ENCODE assay signal across 7 mouse cellular contexts in the genomic region with DNA sequence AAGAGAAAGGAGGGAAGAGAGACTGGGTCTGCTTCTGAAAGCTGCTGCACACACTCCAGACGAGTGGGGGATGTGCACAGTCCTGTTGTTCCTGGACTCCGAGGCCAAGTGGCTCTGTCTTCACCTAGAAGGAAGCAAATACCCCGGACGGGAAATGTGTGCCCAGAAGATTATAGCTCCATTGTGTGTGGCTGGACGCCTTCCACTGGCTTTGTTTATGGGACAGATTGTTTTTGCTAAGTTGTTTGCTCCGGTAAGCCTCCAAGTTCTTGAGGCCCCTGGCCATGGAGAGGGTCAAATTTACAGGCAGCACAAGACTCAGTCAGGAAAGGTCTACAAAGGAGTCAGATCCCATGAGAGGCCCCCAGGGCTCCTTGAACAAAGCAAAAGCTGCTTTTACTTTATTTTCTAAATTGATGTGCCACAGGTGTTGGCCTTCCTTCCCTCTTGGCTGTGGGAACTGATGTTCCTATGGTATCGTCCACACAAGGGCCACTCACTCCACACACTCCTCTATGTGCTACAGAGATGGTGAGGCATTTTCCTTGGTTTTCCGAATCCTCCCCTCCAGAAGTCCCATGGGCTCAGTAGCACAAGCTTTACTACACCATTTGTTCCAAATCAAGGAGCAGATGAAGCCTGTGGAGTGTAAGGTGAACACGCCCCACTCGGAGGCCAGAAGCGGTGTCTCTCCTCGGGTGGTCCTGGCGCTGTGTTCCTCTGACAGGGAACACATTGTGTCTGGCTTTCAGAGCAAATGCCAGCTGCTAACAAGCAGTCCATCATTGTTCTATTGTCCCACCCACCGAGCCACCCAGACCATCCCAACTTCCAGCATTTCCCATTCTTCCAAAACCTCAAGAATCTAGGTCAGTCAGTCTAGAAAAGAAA. TPM values are rescaled to one million over a fixed set of nuclear protein-coding genes. Genes with fewer than 3 reads are reported as not detected.
DNase-seq lines count a peak whose midpoint lies in the region; ATAC-seq and TF ChIP-seq lines count a peak whose summit lies in the region.

No protein-coding gene starts in this region.

- H3K27ac ChIP-seq in brown adipose tissue, adult 24 weeks (replicated peaks; ENCODE audit: low read depth, low read length) = peak overlapping the region; percentile 81
- H3K27ac ChIP-seq in liver, embryonic 12.5 days = 0 out of 2 replicates have a peak overlapping the region, but pooled peaks have one; percentile 11
- H3K27ac ChIP-seq in testis, adult 2 months (ENCODE audit: control insufficient read depth, insufficient read depth, low read depth, low read length) = peak overlapping the region; percentile 37; the same call in 1 of the 2 replicates

- 44% methylated on average over 14 of the region's 14 CpGs for WGBS in liver, embryonic 12.5 days (ENCODE audit: insufficient replicate concordance)

- TF ChIP-seq POLR2A in testis, adult 2 months (IDR thresholded peaks at IDR 0.05; ENCODE audit: control insufficient read depth, low read depth, low read length) = no peak

- ATAC-seq in liver, embryonic 12.5 days = peak; percentile 55; the same call in 1 of the 2 replicates
- ATAC-seq in CD4-positive, CD25-positive, alpha-beta regulatory T cell, adult 4 months = no peak

- no peak overlapping the region for H3K9ac ChIP-seq in liver, embryonic 12.5 days

- H3K9me3 ChIP-seq in liver, embryonic 12.5 days (replicated peaks) = no peaks in the 10 kb centered on the region

- H3K27me3 ChIP-seq in liver, embryonic 12.5 days (replicated peaks) = no peaks in the 10 kb centered on the region
- H3K27me3 ChIP-seq in testis, adult 2 months (ENCODE audit: control insufficient read depth, insufficient read depth, low read length) = no peaks in the 10 kb centered on the region

- peaks cover 10% of the 10 kb centered on the region for H3K4me1 ChIP-seq in brown adipose tissue, adult 24 weeks (ENCODE audit: control insufficient read depth, insufficient read depth, insufficient read length, low read length)
- no peaks in the 10 kb centered on the region for H3K4me1 ChIP-seq in liver, embryonic 12.5 days
- H3K4me1 ChIP-seq in testis, adult 2 months (ENCODE audit: control insufficient read depth, insufficient read depth, low read length) = no peaks in the 10 kb centered on the region

- no peak overlapping the region for H3K4me3 ChIP-seq in brown adipose tissue, adult 24 weeks (ENCODE audit: insufficient read depth, low read depth, low read length)
- no peak overlapping the region for H3K4me3 ChIP-seq in liver, embryonic 12.5 days
- H3K4me3 ChIP-seq in testis, adult 2 months (ENCODE audit: control insufficient read depth, low read depth, low read length) = no peak overlapping the region

- TF ChIP-seq CTCF in testis, adult 2 months (IDR thresholded peaks at IDR 0.05; ENCODE audit: control insufficient read depth, insufficient read depth, insufficient replicate concordance, low read depth, low read length) = no peak

- DNase-seq in embryo, embryonic 9.5 days (ENCODE audit: extremely low spot score) = peak; percentile 24
- peak; percentile 62 for DNase-seq in heart, postnatal 4 days
- DNase-seq in right cerebral cortex, postnatal 25 days = no peak

- no peaks in the 10 kb centered on the region for H3K36me3 ChIP-seq in liver, embryonic 12.5 days
- no peaks in the 10 kb centered on the region for H3K36me3 ChIP-seq in testis, adult 2 months (ENCODE audit: control insufficient read depth, insufficient read depth, low read length)

- no peak overlapping the region for H3K4me2 ChIP-seq in liver, embryonic 12.5 days

RNA-seq across cellular contexts. Expression of gene Mrtfb, which starts 23.1 kb away (rescaled TPM):
- polyA plus RNA-seq in brown adipose tissue, adult 24 weeks (2012; ENCODE audit: insufficient read depth, insufficient read length, missing spikeins) = 7.1 and 8.3 TPM in 2 replicates
- 10 to 100 TPM; 29.9 to 30.4 TPM for total RNA-seq in heart, postnatal 4 days (2021)
- 5.5 and 5.7 TPM in 2 replicates for polyA plus RNA-seq in liver, embryonic 12.5 days (2016; fragmentation: Nextera tagmentation; extraction: Ambion mirVana)
- polyA plus RNA-seq in testis, adult 2 months (2012; rRNA removed) = 10.8 and 11.9 TPM in 2 replicates
- 10 to 100 TPM; 13.7 to 15.7 TPM for polyA plus RNA-seq in CD4-positive, CD25-positive, alpha-beta regulatory T cell, adult 4 months (2017; shearing (Covaris generic))

Comparison
In these comparisons a context has a peak if more than half of its experiments do, and no peak if none do; other contexts are left out.
1. H3K27ac ChIP-seq: peak in every context shown above with its lines; median percentile 81 in brown adipose tissue, adult 24 weeks; 37 in testis, adult 2 months; 11 in liver, embryonic 12.5 days.